Mouse (Mus musculus) liver, embryonic 14.5 days (tissue): ENCODE results near the gene Pomc.

ENCODE experiments used
- CTCF ChIP-seq: IDR thresholded peaks from 2 replicates; pipeline ENCODE4 v1.5.1; 2016; ENCODE audit warnings: antibody characterized with exemption, low read depth, control low read depth
- EP300 ChIP-seq: IDR thresholded peaks from 2 replicates; pipeline ENCODE4 v1.6.1; 2016; ENCODE audit warnings: antibody characterized with exemption, low read depth

DNA sequence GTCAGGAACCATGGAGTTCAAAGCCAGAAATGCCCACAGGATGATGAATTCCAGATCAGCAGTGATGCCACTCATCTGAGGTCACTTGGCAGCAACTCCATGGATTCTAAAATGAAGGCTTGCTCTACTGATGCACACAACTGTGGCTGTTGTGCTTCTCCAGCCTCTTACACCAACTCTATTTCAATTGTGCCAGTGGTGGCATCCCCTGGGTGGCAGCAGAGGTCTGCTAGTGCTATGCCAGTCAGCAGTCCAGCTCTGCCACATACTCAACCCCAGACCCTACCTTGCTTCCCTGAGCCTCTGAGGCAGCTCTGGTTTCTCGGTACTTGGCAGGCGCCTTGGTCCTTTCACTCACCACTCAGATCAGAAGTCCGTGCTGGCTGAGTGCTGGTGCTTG lies 25.9 kb upstream of the Pomc start:
- TF ChIP-seq EP300 (no peak), CTCF (no peak)
